Comparison of ENCODE assay signal across 22 mouse cellular contexts in genomic region chr16:52013812-52014211, GRCm38 (mm10).
"Had no signal": no experiment of that assay in that cellular context is flagged by ENCODE, and none has a peak within 500 bp of the region (broad histone marks: within the 10 kb centered on the region; RNA-seq: fewer than 3 reads in every experiment).

No protein-coding gene starts in this region.

- ATAC-seq: liver, postnatal 0 days; midbrain, embryonic 16.5 days had no signal

- H3K4me1 ChIP-seq: liver, embryonic 13.5 days; liver, embryonic 15.5 days; midbrain, embryonic 10.5 days; midbrain, embryonic 12.5 days; neural tube, embryonic 13.5 days; stomach, embryonic 15.5 days had no signal

- DNase-seq: liver, embryonic 13.5 days; liver, postnatal 0 days; lung, postnatal 14 days; lung, postnatal 36 days; midbrain, embryonic 14.5 days; retina, postnatal 1 day; right cerebral cortex, adult 18-20 months; right cerebral cortex, postnatal 25 days; right cerebral cortex, postnatal 4 days; spleen, adult 18-20 months; thymus, adult 18-20 months; thymus, postnatal 14 days; thymus, postnatal 36 days had no signal

- H3K9me3 ChIP-seq: liver, embryonic 13.5 days; liver, embryonic 15.5 days; midbrain, embryonic 10.5 days; midbrain, embryonic 12.5 days; neural tube, embryonic 13.5 days; stomach, embryonic 15.5 days had no signal

- H3K27me3 ChIP-seq: liver, embryonic 13.5 days; liver, embryonic 15.5 days; midbrain, embryonic 12.5 days; neural tube, embryonic 13.5 days; stomach, embryonic 15.5 days had no signal

- H3K4me2 ChIP-seq: liver, embryonic 11.5 days; liver, embryonic 13.5 days; liver, embryonic 15.5 days; lung, embryonic 14.5 days; midbrain, embryonic 12.5 days; neural tube, embryonic 13.5 days; stomach, embryonic 15.5 days had no signal

- H3K9ac ChIP-seq: liver, embryonic 13.5 days; liver, embryonic 15.5 days; liver, postnatal 0 days; lung, embryonic 14.5 days; midbrain, embryonic 12.5 days; neural tube, embryonic 13.5 days; stomach, embryonic 15.5 days had no signal

- H3K27ac ChIP-seq: liver, embryonic 13.5 days; liver, embryonic 15.5 days; midbrain, embryonic 10.5 days; midbrain, embryonic 12.5 days; neural tube, embryonic 13.5 days; stomach, embryonic 15.5 days had no signal

- H3K36me3 ChIP-seq: liver, embryonic 13.5 days; liver, embryonic 15.5 days; midbrain, embryonic 10.5 days; midbrain, embryonic 12.5 days; neural tube, embryonic 13.5 days; stomach, embryonic 15.5 days had no signal

- H3K4me3 ChIP-seq: liver, embryonic 13.5 days; liver, embryonic 15.5 days; midbrain, embryonic 10.5 days; midbrain, embryonic 12.5 days; myocyte; neural tube, embryonic 13.5 days; stomach, embryonic 15.5 days had no signal
